Mouse (Mus musculus): ENCODE data around the gene Hist2h4.

DNA sequence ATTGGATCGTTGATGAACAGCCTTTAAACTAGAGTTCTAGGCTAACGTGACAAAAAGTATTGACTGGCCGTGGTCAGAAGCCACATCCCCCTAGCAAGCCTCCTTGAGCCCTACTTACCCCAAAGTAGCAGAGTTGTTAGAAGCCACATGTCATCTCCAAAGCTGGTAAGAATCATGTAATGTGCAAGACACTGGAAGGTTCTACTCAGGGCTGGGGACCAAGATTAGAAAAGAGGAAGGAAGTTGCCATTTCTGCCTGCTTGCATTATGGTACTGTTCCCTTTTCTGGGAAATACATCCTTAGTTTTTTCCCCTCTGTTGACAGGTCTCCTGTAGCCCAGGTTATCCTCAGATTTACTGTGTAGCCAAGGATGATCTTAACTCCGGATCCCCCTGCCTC lies 30.7 kb upstream of the Hist2h4 start, which contains the start of gene Fcgr1:
- no peak for TF ChIP-seq CTCF (IDR thresholded peaks at IDR 0.05; ENCODE audit: insufficient read depth, low read length)
- TF ChIP-seq POLR2A (IDR thresholded peaks at IDR 0.05; ENCODE audit: borderline replicate concordance, extremely low read depth, low read depth, low read length): no peak
